Mouse (Mus musculus) midbrain, embryonic 15.5 days (tissue): Measurements from ENCODE around the gene Baiap2. TPM values are rescaled to one million over a fixed set of nuclear protein-coding genes. Genes with fewer than 3 reads are reported as not detected.

Experiments used
- ATAC-seq: fragments of 200-750 bp; cut with Nextera tagmentation; replicated peaks from 2 replicates; pipeline ENCODE4 v1.8.0; 2017; ENCODE audit warnings: moderate TSS enrichment
- H3K27ac ChIP-seq: fragments of 300-500 bp; sonication (generic); 2 replicates; pipeline ENCODE4 v1.5.1; 2015; ENCODE audit warnings: mild to moderate bottlenecking, inconsistent platforms
- H3K27me3 ChIP-seq: fragments of 300-500 bp; sonication (generic); replicated peaks from 2 replicates; pipeline ENCODE4 v1.6.1; 2015; ENCODE audit warnings: inconsistent platforms
- H3K36me3 ChIP-seq: fragments of 300-500 bp; sonication (generic); replicated peaks from 2 replicates; pipeline ENCODE4 v1.6.1; 2015; ENCODE audit warnings: inconsistent platforms
- H3K4me1 ChIP-seq: fragments of 300-500 bp; sonication (generic); 2 replicates; pipeline ENCODE4 v1.6.1; 2015; ENCODE audit warnings: inconsistent platforms
- H3K4me2 ChIP-seq: fragments of 300-500 bp; sonication (generic); 2 replicates; pipeline ENCODE4 v1.6.1; 2015; ENCODE audit warnings: inconsistent platforms, mild to moderate bottlenecking, moderate library complexity
- H3K4me3 ChIP-seq: fragments of 300-500 bp; sonication (generic); 2 replicates; pipeline ENCODE4 v1.5.1; 2015; ENCODE audit warnings: mild to moderate bottlenecking, inconsistent platforms
- H3K9ac ChIP-seq: fragments of 300-500 bp; sonication (generic); 2 replicates; pipeline ENCODE4 v1.6.1; 2015; ENCODE audit warnings: mild to moderate bottlenecking, inconsistent platforms
- H3K9me3 ChIP-seq: fragments of 300-500 bp; sonication (generic); 2 replicates; pipeline ENCODE4 v1.6.1; 2016; ENCODE audit warnings: inconsistent platforms
- WGBS: fragments of 180-500 bp; shearing (Covaris S2); methylation state at CpG from one replicate; pipeline ENCODE4 v1.1.7; 2015; ENCODE audit warnings: mixed read lengths; 5-methylcytosine and 5-hydroxymethylcytosine counted together
- polyA plus RNA-seq: library from polyadenylated mRNA; unstranded; fragments of >200 nt; fragmentation: Nextera tagmentation; extraction: Ambion mirVana; gene quantifications from 2 replicates; pipeline ENCODE4 v1.2.1, GENCODE M21; 2015

Gene Baiap2
- polyA plus RNA-seq, 1 experiment from 2014 or later: 15.5 TPM

DNA sequence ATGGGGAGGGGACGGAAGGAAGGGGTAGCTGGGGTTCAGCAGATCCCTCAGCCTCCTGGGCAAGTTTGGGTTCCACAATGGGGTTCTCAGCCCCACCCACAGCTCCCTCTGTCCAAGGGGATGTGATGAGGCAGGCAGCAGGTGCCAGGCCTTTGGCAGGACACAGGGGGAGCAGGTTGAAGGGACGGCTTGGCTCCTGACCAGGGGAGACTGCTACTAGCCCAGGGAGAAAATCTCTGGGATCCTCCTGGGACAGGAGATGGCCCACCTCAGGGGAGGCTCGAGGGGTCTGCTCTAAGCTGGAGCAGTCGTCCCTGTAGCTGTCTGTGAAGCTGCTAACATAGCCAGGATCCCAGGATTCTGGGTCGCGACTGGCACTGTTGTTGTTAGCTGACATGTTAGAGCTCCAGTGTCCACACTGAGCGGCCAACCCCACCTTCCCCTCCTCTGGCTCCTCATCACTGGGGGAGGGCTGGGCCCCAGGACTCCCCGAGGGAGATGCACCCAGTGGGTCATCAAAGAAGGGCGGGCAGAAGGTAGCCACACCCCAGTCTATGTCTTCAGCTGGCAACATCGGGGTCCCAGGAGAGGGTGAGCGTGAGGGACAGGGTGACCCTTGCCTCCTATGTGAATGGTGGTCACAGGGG is 68.7 kb downstream of the Baiap2 start:
- Histone ChIP-seq H3K27me3 (no peaks in the 10 kb centered on the region; the same call in 1 of the 2 replicates), H3K4me2 (peak overlapping the region; percentile 8; the same call in 1 of the 2 replicates), H3K4me1 (peaks cover 17% of the 10 kb centered on the region), H3K4me3 (no peak overlapping the region), H3K36me3 (peaks cover 26% of the 10 kb centered on the region), H3K9me3 (no peaks in the 10 kb centered on the region), H3K27ac (no peak overlapping the region), H3K9ac (no peak overlapping the region)
- 76% methylated on average over 11 of the region's 11 CpGs for WGBS
- no peak for ATAC-seq

DNA sequence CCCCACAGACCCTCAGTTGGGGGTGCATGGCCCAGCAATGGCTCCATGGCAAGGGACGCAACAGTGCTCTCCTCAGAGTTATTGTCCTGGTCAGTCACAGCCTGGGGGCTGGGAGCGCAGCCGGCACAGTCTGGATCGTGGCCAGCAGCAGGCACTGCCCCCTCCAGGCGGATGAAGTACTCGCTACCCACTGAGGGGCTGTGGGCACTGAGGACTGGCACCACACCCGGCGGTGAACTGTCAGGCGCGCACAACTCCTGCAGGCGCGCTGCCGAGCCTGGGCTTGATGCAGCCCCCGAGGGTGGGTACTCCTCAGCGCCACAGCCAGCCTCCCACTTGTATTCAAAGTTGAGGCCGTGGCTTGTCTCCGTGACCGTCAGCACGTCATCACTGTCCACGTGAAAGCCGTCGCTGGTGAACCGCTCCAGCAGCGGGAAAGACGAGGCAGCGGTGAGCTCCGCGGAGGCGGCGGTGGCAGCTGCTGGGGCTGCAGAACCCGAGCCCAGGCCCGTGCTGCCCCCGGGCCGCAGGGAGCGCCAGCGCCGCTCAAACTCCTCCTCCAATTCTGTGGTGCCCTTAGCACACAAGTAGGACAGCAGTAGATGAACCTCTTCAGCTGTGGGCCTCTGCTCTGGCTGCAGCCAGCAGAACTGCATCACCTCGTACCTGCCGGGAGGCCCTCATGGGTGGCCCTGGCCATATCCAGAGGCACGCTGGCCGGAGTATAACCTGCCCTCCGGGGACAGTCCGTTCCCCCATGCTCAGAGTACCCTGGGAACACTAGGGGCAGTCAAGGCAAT is 69.4 kb downstream of the Baiap2 start:
- Histone ChIP-seq H3K4me2 (peak overlapping the region; percentile 8; the same call in 1 of the 2 replicates), H3K4me1 (peaks cover 17% of the 10 kb centered on the region), H3K4me3 (no peak overlapping the region), H3K27ac (no peak overlapping the region), H3K9ac (no peak overlapping the region), H3K27me3 (no peaks in the 10 kb centered on the region; the same call in 1 of the 2 replicates), H3K36me3 (peaks cover 26% of the 10 kb centered on the region), H3K9me3 (no peaks in the 10 kb centered on the region)
- WGBS: 51% methylated on average over 43 of the region's 43 CpGs
- ATAC-seq: peak; percentile 35

DNA sequence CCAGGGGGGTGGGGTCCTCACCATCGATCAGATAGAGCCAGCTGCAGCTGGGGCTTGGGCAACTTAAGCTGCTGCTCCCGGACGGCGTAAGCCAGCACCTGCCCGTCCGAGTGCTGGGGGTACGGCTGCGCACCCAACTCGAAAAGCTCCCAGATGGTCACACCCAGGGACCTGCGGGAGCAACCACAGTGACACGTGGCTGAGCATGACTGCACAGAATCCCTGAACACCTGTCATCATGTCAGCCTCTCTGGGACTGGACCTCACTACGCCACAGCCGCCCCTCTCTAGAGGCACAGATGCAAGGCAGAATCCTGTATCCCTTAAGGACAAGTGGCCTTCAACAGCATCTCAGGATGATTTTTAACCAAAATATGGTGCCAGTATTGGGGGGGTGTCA is 70.1 kb downstream of the Baiap2 start:
- Histone ChIP-seq H3K4me3 (no peak overlapping the region), H3K4me1 (peaks cover 17% of the 10 kb centered on the region), H3K9me3 (no peaks in the 10 kb centered on the region), H3K36me3 (peaks cover 26% of the 10 kb centered on the region), H3K27me3 (no peaks in the 10 kb centered on the region; the same call in 1 of the 2 replicates), H3K27ac (no peak overlapping the region), H3K4me2 (no peak overlapping the region), H3K9ac (no peak overlapping the region)
- peak; percentile 13; the same call in 1 of the 2 replicates for ATAC-seq
- 75% methylated on average over 13 of the region's 13 CpGs for WGBS

DNA sequence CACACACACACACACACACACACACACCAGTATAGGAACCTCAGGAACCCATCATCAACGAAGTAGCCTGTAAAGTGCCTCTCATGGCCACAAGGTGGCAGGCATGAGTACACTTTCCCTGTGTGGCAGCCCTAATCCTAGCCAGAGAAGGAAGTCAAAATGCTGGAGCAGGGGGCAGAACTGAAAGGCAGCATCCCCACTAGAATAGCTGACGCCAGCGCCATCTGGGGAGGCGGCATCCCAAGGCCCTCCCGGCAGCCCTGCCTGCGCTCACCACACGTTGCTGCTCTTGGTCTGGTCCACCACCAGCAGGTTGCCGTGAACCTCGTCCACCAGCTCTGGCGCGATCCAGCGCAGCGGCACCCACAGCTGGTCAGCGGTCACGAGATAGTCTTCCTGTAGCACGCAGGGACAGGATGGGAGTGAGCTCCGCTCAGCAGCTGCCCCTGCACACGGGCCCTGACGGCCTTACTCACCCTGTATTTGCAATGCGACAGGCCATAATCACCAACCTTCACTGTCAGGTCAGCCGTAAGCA is 70.7 kb downstream of the Baiap2 start:
- ATAC-seq: peak; percentile 71
- Histone ChIP-seq H3K4me1 (peaks cover 17% of the 10 kb centered on the region), H3K27me3 (no peaks in the 10 kb centered on the region; the same call in 1 of the 2 replicates), H3K27ac (peak overlapping the region; percentile 18; the same call in 1 of the 2 replicates), H3K4me2 (peak overlapping the region; percentile 37), H3K36me3 (peaks cover 26% of the 10 kb centered on the region), H3K9ac (peak overlapping the region; percentile 26; the same call in 1 of the 2 replicates), H3K4me3 (no peak overlapping the region), H3K9me3 (no peaks in the 10 kb centered on the region)
- WGBS: 11% methylated on average over 21 of the region's 21 CpGs

DNA sequence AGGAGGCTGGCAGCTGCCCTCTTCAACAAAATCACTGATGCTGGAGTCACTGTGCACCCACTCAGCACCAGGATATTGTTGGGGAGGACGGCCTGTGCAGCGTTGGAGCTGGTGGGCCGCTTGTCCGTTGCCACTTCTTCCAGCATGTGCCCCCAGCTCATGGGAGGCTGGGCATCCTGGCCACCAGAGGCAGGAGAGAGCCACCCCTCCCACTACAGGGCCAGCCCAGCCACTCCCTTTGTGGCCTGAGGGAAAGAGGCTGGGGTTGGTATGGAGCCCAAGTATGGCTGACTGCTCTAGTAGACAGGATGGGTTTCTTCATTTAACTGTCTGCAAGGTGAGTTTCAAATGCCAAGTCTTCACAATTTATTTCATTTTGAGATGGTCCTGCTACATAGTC is 72.2 kb downstream of the Baiap2 start:
- peaks cover 16% of the 10 kb centered on the region; the same call in 1 of the 2 replicates for H3K36me3 ChIP-seq
- WGBS: 93% methylated on average over 4 of the region's 4 CpGs
- no peak overlapping the region for H3K4me2 ChIP-seq
- H3K9ac ChIP-seq: no peak overlapping the region
- H3K4me3 ChIP-seq: no peak overlapping the region
- no peaks in the 10 kb centered on the region; the same call in 1 of the 2 replicates for H3K27me3 ChIP-seq
- H3K4me1 ChIP-seq: peaks cover 20% of the 10 kb centered on the region
- no peak for ATAC-seq
- no peaks in the 10 kb centered on the region for H3K9me3 ChIP-seq
- no peak overlapping the region for H3K27ac ChIP-seq

DNA sequence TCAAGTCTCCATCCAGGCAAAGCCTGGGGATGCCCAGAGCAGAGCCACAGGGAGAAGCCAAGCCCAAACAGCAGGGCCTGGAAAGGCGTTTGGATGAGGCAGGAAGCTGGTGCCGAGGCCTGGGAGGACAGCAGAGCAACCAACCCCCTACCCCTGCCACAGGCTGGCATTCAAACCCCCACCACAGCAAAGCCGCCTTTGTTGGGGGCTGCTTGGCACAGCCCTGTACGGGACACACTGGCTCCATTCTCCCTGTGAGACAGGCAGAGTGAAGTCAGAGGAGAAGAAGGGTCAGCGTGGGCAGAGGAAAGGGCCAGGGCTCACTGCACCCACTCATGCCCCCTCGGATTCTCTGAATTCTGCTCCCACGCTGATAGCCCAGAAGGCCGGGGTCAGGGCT is 74.4 kb downstream of the Baiap2 start:
- no peaks in the 10 kb centered on the region for H3K9me3 ChIP-seq
- peaks cover 18% of the 10 kb centered on the region for H3K4me1 ChIP-seq
- 86% methylated on average over 8 of the region's 8 CpGs for WGBS
- no peak overlapping the region for H3K27ac ChIP-seq
- H3K9ac ChIP-seq: no peak overlapping the region
- no peaks in the 10 kb centered on the region; the same call in 1 of the 2 replicates for H3K27me3 ChIP-seq
- no peak overlapping the region for H3K4me2 ChIP-seq
- ATAC-seq: no peak
- H3K36me3 ChIP-seq: peaks cover under 1% of the 10 kb centered on the region; the same call in 1 of the 2 replicates
- no peak overlapping the region for H3K4me3 ChIP-seq

DNA sequence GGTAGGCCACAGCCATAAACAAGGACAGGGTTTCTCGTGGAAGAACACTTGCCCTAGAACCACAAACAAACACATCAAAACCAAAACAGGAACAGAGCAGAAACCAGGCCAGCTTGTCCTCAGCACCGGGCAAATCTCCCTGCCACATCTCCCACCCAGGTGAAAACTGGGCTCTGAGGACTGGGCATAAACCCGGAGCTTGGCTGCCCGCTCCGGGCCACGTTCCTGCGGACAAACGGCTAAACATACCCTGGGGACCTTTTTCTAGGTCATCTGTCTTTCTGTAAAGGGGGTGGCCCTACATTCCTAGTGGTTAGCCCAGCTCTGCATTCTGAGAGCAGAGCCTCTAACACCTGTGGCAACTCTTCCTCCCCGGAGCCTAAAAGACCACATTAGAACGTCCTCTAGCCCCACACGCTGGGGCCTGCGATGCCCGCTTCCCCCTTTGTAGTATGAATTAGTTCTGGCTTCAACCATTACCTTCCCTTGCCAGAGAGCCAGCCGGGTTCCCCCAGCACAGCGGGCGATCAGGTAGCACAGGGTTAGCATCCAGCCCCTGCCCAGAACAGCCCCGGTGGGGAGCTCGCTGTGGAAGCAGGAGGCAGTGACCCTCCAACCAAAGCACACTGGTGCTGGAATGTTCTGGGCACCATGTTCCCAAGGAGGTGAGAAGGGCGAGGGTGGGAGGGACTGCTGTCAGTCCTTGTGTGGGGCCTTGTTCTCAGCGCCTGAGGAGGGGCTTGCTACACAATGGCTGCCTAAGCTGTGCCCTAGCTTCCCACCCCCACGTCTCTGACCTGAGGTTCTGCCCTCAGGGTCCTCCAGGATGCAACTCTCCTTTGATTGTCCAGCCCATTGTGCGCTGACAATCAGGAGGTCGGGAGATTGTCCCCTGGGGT is 77.2 kb downstream of the Baiap2 start:
- no peak overlapping the region for H3K9ac ChIP-seq

DNA sequence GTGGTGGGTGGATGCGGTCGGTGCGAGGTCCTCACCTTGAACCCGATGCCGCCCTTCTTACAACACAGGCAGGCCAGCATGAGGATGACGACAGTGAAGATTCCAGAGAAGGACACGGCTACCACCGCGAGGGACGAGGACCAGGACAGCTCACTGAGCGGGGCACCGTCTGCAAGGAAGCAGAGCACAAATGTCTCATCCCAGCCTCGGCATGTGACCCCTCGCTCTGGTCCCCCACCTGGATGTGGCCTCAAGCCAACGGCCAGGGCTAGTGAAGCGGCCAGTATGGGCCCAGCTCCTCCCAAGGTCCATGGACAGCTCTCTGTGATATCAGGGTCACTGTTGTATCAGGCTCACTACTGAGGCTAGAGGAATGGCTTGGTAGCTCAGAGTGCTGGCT is 78.8 kb downstream of the Baiap2 start:
- Histone ChIP-seq H3K27me3 (no peaks in the 10 kb centered on the region), H3K9ac (no peak overlapping the region), H3K36me3 (no peaks in the 10 kb centered on the region), H3K27ac (no peak overlapping the region), H3K4me3 (no peak overlapping the region), H3K4me1 (peaks cover 28% of the 10 kb centered on the region), H3K9me3 (no peaks in the 10 kb centered on the region), H3K4me2 (no peak overlapping the region)
- WGBS: 90% methylated on average over 16 of the region's 16 CpGs
- ATAC-seq: no peak

More for the DNA sequence above, 77.2 kb downstream of the Baiap2 start:
- Histone ChIP-seq H3K27me3 (no peaks in the 10 kb centered on the region; the same call in 1 of the 2 replicates), H3K9me3 (no peaks in the 10 kb centered on the region), H3K36me3 (no peaks in the 10 kb centered on the region), H3K4me3 (no peak overlapping the region), H3K4me1 (peaks cover 28% of the 10 kb centered on the region), H3K4me2 (no peak overlapping the region), H3K27ac (no peak overlapping the region)
- ATAC-seq: no peak
- WGBS: 43% methylated on average over 23 of the region's 23 CpGs

DNA sequence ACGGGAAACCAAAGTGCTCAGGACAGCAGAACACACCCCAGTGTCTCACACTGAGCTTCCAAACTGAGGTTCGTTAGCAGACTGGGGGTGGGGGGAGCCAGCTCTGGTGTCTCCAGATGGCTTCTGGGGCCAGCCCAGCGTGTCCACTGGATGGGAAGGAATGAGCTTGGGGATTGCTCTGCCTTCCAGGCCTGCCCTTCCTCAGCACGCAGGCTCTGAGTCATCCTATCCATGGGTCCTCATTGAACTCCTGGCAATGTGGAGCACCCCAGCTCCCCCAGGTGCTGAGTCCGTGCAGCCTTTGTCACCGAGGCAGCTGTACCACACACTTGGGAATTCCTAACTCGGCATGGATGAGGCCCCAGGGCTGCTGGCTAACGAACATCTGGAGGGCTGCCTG is 79.7 kb downstream of the Baiap2 start:
- Histone ChIP-seq H3K9me3 (no peaks in the 10 kb centered on the region), H3K4me3 (no peak overlapping the region), H3K27ac (peak overlapping the region; percentile 80; the same call in 1 of the 2 replicates), H3K4me1 (peaks cover 28% of the 10 kb centered on the region), H3K4me2 (no peak overlapping the region), H3K36me3 (no peaks in the 10 kb centered on the region), H3K9ac (no peak overlapping the region), H3K27me3 (no peaks in the 10 kb centered on the region)
- WGBS: 47% methylated on average over 8 of the region's 8 CpGs
- no peak for ATAC-seq

DNA sequence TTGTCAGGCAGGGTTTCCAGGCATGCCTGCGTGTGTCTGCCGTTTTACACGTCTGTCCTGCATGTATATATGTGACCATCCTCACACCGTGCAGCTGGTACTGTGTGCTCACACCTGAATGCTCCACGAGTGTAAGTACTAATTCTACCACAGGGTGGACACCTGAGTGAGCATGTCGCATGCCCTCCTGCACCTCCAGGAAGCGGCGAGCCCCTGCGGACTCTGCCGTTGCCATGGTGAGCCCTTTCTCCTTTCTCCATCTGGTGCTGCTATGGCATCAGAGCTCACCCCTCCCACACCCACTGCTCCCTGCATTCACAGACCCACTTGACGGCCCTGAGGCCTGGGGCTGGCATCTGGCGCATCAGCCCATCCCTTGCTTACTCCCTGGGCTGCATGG is 80.3 kb downstream of the Baiap2 start:
- no peaks in the 10 kb centered on the region for H3K9me3 ChIP-seq
- peak overlapping the region; percentile 14 for H3K4me2 ChIP-seq
- H3K27ac ChIP-seq: peak overlapping the region; percentile 80
- peak; percentile 70 for ATAC-seq
- no peaks in the 10 kb centered on the region for H3K36me3 ChIP-seq
- H3K9ac ChIP-seq: 0 out of 2 replicates have a peak overlapping the region, but pooled peaks have one; percentile 14
- H3K27me3 ChIP-seq: no peaks in the 10 kb centered on the region
- WGBS: 29% methylated on average over 12 of the region's 12 CpGs
- H3K4me3 ChIP-seq: no peak overlapping the region
- H3K4me1 ChIP-seq: peaks cover 28% of the 10 kb centered on the region

DNA sequence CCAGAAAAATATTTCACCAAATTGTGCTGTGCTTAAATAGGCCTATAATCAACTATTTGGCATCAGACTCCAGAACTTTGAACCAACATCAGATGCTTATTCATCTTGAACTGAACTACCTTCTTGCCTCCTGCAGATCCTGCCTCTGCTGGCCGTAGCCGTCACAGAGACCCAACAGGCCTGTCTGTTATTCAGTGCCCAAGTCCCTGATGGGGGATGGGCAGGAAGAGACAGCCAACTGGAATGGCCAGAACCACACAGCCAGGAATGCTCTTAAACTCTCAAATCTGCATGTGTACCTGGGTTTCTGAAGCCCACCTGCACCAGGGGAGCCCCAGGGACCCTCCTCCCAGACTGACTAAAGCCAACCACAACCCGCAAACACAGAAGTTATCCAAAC is 84.4 kb downstream of the Baiap2 start:
- H3K4me1 ChIP-seq: peaks cover 26% of the 10 kb centered on the region

More for the DNA sequence above, 84.4 kb downstream of the Baiap2 start:
- no peak overlapping the region for H3K9ac ChIP-seq
- no peaks in the 10 kb centered on the region for H3K9me3 ChIP-seq
- 73% methylated on average over 3 of the region's 3 CpGs for WGBS
- H3K27me3 ChIP-seq: no peaks in the 10 kb centered on the region
- no peak overlapping the region for H3K4me3 ChIP-seq
- H3K4me2 ChIP-seq: no peak overlapping the region
- ATAC-seq: no peak
- H3K36me3 ChIP-seq: no peaks in the 10 kb centered on the region
- no peak overlapping the region for H3K27ac ChIP-seq
